Mouse (Mus musculus): ENCODE data around the gene Csnk2a2.

Csnk2a2 gene

DNA sequence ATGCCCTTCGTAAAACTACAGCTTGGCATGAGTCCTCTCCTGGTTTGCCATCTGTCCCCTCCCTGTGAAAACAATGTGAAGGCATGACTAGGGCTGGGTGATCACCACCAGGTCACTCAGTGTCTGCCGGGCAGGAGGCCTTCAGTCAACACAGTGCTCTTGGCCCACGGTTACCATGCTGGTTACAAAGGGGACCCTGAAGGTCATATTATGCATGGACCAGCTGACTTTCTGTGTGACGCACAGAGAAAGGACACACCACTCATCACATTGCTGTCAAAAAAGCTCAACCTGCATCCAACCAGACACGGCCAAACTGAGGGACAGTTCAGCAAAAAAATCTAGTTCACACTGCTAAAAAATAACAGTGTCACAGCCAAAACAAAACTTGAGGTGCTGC is at the start of gene Csnk2a2:
Csnk2a2 (minus strand) TSS at position 34 of the 400 bp plus-strand sequence.
- DNase-seq, result no peak

- DNase-seq, result no peak
Observed at GRCm38 (mm10) chr8:95539487-95539886, 49.6 kb upstream of the Csnk2a2 start.

GRCm38 (mm10) chr8:95533584-95534387 is 43.9 kb upstream of the Csnk2a2 start, which contains the start of gene Ccdc113:
Gene Ccdc113, plus strand, starts transcription at chr8:95534085.
- peak; percentile 48 for DNase-seq

DNA sequence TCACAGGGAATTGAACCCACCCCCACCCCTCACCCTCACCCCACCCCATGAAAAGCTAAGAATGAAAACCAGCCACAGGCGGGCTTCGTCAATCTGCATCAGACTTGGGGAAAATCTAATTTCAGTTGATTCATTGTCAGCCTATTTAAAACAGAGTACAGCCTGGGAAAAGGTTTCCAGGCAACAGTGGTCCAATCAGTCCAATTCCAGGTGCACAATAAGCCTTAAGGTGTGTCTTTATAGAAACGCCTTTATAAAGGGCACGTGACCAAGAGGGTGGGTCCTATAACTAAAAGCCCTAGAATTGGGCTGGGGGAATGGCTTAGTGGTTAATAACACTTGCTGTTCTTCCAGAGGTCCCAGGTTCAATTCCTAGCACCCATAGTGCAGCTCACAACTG is 42.4 kb upstream of the Csnk2a2 start:
- DNase-seq, result no peak

GRCm38 (mm10) chr8:95528750-95529310 is 39.0 kb upstream of the Csnk2a2 start:
- no peak for DNase-seq

- DNase-seq, result no peak
Observed at GRCm38 (mm10) chr8:95528194-95528593, 38.4 kb upstream of the Csnk2a2 start.

- DNase-seq, result no peak
Observed at GRCm38 (mm10) chr8:95523991-95524390, 34.2 kb upstream of the Csnk2a2 start.

GRCm38 (mm10) chr8:95516928-95517327 is 27.1 kb upstream of the Csnk2a2 start:
- no peak for DNase-seq

GRCm38 (mm10) chr8:95513219-95513618 is 23.4 kb upstream of the Csnk2a2 start:
- no peak for DNase-seq

- no peak for DNase-seq
Observed at GRCm38 (mm10) chr8:95512257-95512656, 22.4 kb upstream of the Csnk2a2 start.

DNA sequence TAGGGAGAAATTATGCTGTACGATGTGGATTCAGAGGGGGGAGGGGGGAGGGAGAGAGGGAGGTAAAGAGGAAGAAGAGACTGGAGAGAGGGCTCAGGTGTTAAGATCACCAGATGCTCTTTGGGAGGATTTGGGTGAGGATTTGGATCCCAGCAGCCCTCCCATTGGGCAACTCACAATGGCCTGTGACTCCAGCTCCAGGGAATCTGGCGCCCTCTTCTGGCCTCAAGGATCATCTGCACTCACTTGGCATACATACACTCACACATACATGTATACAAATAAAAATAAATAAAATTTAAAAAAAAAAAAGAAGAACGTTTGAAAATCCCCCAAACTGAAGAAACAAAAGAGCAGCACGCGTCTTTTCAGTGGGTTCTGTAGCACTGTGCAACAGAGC is 16.4 kb upstream of the Csnk2a2 start:
- DNase-seq, result no peak

DNA sequence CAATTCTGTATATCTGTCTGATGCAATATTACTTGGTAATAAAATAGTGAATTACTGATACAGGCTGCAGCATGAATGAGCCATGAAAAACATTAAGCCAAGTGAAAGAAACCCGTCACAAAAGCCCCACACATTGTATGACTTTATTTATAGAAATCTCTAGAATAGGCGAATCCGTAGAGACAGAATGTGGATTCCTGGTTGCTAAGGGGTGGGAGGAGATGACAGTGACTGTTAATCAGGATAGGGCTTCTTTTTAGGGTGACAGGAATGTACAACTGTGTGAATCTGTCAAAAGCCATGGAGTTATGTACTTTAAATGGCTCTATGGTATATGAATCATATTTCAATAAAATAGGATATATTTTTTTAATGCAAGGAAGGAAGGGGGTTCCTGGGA is 15.8 kb upstream of the Csnk2a2 start:
- DNase-seq, result no peak

- DNase-seq, result no peak
Observed at GRCm38 (mm10) chr8:95504835-95505234, 15.0 kb upstream of the Csnk2a2 start.

GRCm38 (mm10) chr8:95502431-95502830 is 12.6 kb upstream of the Csnk2a2 start:
- DNase-seq, result no peak

DNA sequence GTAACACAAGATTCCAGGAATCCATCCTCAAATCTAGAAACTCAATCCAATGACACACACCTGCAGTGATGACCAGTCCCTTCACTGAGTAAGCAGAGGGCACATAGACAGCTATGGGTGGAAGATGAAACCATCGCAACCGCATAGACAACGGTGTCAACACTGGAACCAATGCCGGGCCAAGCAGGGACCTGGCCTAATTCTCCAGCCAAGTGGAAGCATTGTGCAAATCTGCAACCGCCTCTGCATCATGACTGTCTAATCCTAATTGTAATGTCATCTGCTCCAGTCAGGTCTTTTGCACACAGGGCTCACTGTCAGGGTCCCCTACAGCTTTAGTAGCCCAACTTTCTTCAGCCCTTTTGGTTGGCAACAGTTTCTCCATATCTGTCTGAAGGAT is 10.6 kb upstream of the Csnk2a2 start:
- DNase-seq, result no peak

GRCm38 (mm10) chr8:95499266-95500064 is 9.6 kb upstream of the Csnk2a2 start:
- no peak for DNase-seq

DNA sequence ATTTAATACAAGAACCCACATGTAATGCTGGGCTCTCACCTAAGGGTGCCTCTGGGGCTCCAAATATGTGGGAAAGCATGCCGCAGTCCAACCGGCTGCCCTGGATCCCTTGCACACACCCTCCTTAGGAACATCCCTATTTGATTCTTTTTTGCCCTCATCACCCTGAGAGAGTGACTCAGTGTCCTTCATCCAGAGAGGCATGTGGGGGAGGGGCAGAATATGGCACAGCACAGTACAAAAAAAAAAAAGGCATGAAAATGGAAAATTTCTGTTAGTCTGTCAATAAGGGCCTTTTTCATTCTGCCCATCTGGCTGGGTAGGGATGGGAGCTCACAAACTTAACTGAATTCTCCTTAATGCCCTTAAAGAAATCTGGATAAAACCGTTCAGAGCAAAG is 8.0 kb upstream of the Csnk2a2 start:
- no peak for DNase-seq

DNA sequence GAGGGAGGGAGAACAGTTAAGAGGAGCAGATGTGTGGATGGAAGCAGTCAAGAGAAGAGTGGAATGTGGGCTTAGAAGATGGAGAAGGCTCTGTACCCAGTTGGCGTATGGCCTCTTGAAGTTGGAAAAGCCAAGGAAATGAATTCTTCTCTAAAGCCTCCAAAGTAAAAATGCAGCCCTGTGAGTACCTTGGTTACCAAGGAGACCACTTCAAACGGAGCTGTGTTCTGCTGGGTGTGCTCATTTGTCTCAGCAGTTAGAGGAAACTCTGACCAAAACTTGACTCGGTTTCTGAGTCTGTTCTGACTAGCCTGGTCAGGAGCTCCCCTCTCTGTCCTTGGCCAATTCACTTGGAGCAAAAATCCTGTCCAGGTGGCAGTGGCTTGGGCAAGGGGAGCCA is 6.6 kb upstream of the Csnk2a2 start:
- DNase-seq, result no peak

GRCm38 (mm10) chr8:95495444-95495843 is 5.6 kb upstream of the Csnk2a2 start:
- no peak for DNase-seq

DNA sequence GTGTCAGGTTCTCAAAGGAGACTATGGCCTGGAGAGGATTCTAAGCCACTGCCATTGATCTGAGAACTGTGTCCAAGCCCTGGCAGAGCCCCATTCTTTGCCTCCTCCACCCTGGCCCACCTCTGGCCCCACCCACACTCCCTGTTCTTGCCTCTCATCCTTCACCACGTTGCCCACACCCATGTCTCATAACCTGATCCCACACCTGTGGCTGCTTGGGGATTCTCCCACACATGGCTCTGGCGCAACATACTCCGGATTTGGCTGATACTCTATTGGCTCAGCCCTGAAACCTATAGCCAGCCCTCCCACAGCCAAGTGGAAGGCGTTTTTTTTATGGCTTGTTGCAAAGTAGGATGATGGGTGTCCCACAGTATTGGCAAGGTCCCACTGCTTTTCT is 2.2 kb upstream of the Csnk2a2 start:
- DNase-seq, result no peak

DNA sequence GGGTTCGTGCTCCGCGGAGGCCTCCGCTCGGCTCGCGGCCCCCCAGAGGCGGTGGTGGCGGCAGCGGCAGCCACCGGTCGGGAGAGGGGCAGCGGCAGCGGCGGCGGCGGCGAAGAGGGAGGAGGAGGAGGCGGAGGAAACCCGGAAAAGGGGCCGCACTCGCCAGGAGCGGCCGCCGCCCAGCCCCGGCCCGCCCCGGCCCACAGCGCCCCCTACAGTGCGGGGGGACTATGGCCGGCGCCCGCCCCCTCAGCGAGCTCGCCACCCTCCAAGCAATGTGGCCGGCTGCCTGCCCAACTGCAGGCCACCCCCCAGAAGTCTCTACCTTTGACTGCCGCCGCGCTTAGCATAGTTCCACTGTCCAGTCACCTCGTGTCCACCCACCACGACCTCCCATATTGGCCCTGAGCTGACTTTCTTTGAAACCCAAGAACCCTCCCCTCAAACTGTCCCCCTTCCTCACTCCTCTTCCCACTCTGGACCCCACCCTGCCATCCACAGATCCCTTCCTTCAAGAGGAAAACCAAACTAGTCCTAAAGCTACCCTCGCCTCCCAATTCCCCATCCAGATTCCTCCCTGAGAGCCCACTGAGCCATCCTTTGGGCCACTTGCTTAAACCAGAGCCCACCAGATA is 1.0 kb downstream of the Csnk2a2 start:
- peak; percentile 91 for DNase-seq

GRCm38 (mm10) chr8:95487800-95488697 is 1.8 kb downstream of the Csnk2a2 start:
- DNase-seq, result no peak
